Comparison of ENCODE assay signal across 1 mouse cellular context in the genomic region with DNA sequence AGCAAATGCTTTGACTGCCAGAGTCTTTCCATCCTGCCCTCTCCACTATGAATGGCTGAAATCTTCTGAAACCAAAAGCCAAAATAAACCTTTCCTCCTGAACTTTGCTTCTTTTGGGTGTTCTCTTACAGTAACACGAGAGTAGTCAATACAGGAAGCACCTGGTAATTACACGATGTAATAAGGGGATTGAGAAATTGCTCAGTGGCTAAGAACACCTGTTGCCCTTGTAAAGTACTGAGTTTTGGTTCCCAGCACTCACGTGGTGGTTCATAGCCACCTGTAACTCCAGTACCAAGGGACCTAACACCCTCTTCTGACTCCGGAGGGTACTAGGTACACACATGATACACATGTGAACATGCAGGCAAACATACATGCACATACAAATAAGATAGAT.
A peak's percentile ranks its signal among the peaks of the same experiment; 100 is the strongest.
TF ChIP-seq lines count a peak whose summit lies in the region.

No protein-coding gene starts in this region.

TF ChIP-seq in CH12.LX, 34 proteins besides CTCF, POLR2A, EP300 and RAD21 (continued from another document):
- TF ChIP-seq SMC3 (IDR thresholded peaks at IDR 0.05; ENCODE audit: low read depth, low read length) (no peak), JUN (IDR thresholded peaks at IDR 0.05; ENCODE audit: insufficient read depth, low read depth, low read length) (no peak), CHD2 (IDR thresholded peaks at IDR 0.05; ENCODE audit: low read length) (0 out of 2 replicates have a peak, but pooled peaks have one; percentile 36), MYC (IDR thresholded peaks at IDR 0.05; ENCODE audit: low read depth, low read length) (0 out of 2 replicates have a peak, but pooled peaks have one; percentile 51), ZKSCAN1 (IDR thresholded peaks at IDR 0.05; ENCODE audit: borderline replicate concordance, low read depth, low read length) (no peak), ETS1 (conservative IDR thresholded peaks at IDR 0.05; ENCODE audit: low read depth, low read length) (peak; percentile 52; the same call in 1 of the 2 replicates)
